Comparison of ENCODE assay signal across 10 mouse cellular contexts in genomic region chr14:86678179-86678780, GRCm38 (mm10).
DNase-seq lines count a peak whose midpoint lies in the region; ATAC-seq and TF ChIP-seq lines count a peak whose summit lies in the region.
"Had no signal": no experiment of that assay in that cellular context is flagged by ENCODE, and none has a peak within 500 bp of the region (broad histone marks: within the 10 kb centered on the region; RNA-seq: fewer than 3 reads in every experiment).

No protein-coding gene starts in this region.

- no peaks in the 10 kb centered on the region for H3K9me3 ChIP-seq in forebrain, embryonic 11.5 days (ENCODE audit: control insufficient read depth, low read length)
- H3K9me3 ChIP-seq in forebrain, embryonic 10.5 days: no peaks in the 10 kb centered on the region
- H3K9me3 ChIP-seq in midbrain, postnatal 0 days (ENCODE audit: low read length): no peaks in the 10 kb centered on the region
- H3K9me3 ChIP-seq: liver, embryonic 13.5 days had no signal

- 63% methylated on average over 5 of the region's 5 CpGs for WGBS in forebrain, embryonic 11.5 days
- WGBS in forebrain, embryonic 10.5 days: 67% methylated on average over 5 of the region's 5 CpGs
- WGBS in midbrain, postnatal 0 days: 41% methylated on average over 5 of the region's 5 CpGs

- H3K4me1 ChIP-seq in forebrain, embryonic 11.5 days (replicated peaks; ENCODE audit: control insufficient read depth, insufficient read depth, low read length): peaks cover 4% of the 10 kb centered on the region; the same call in 1 of the 2 replicates
- H3K4me1 ChIP-seq in forebrain, embryonic 10.5 days: peaks cover 11% of the 10 kb centered on the region
- no peaks in the 10 kb centered on the region for H3K4me1 ChIP-seq in midbrain, postnatal 0 days (ENCODE audit: insufficient read depth, low read length)
- H3K4me1 ChIP-seq: liver, embryonic 13.5 days had no signal

- H3K27ac ChIP-seq in forebrain, embryonic 11.5 days (ENCODE audit: low read depth, low read length): no peak overlapping the region
- H3K27ac ChIP-seq in forebrain, embryonic 10.5 days: no peak overlapping the region
- no peak overlapping the region for H3K27ac ChIP-seq in midbrain, postnatal 0 days (ENCODE audit: low read depth, low read length)
- H3K27ac ChIP-seq: liver, embryonic 13.5 days had no signal

- no peak for DNase-seq in forebrain, embryonic 11.5 days (ENCODE audit: low spot score)
- no peak for DNase-seq in forebrain, embryonic 10.5 days (ENCODE audit: extremely low spot score, low spot score)
- peak; percentile 11 for DNase-seq in lung, postnatal 10 days
- no peak for DNase-seq in lung, postnatal 25 days (ENCODE audit: low spot score)
- DNase-seq in c-Kit-positive CD71-negative TER-119-negative erythroid progenitor cells, embryonic 14.5 days (ENCODE audit: low read depth): peak; percentile 7
- peak; percentile 61 for DNase-seq in midbrain, postnatal 0 days (ENCODE audit: low spot score)
- DNase-seq in layer of hippocampus, postnatal 25 days (ENCODE audit: extremely low spot score in 1 of 2, low spot score in 1 of 2): no peak
- no peak for DNase-seq in cerebellum, adult 9-11 months
- DNase-seq: liver, embryonic 13.5 days; thymus, postnatal 4 days had no signal

- H3K4me3 ChIP-seq in forebrain, embryonic 11.5 days (ENCODE audit: low read depth, low read length): no peak overlapping the region
- no peak overlapping the region for H3K4me3 ChIP-seq in forebrain, embryonic 10.5 days
- H3K4me3 ChIP-seq in midbrain, postnatal 0 days (ENCODE audit: low read depth, low read length): no peak overlapping the region
- H3K4me3 ChIP-seq: liver, embryonic 13.5 days had no signal

- no peaks in the 10 kb centered on the region for H3K36me3 ChIP-seq in forebrain, embryonic 11.5 days (ENCODE audit: control insufficient read depth, insufficient read depth, low read length)
- H3K36me3 ChIP-seq in forebrain, embryonic 10.5 days (replicated peaks): no peaks in the 10 kb centered on the region
- no peaks in the 10 kb centered on the region for H3K36me3 ChIP-seq in midbrain, postnatal 0 days (ENCODE audit: insufficient read depth, low read length)
- H3K36me3 ChIP-seq: liver, embryonic 13.5 days had no signal

- no peak overlapping the region for H3K4me2 ChIP-seq in forebrain, embryonic 11.5 days (ENCODE audit: low read depth, low read length, severe bottlenecking)
- no peak overlapping the region for H3K4me2 ChIP-seq in midbrain, postnatal 0 days (ENCODE audit: low read depth, low read length, poor library complexity, severe bottlenecking)
- H3K4me2 ChIP-seq: liver, embryonic 13.5 days had no signal

- peak; percentile 76 for TF ChIP-seq CTCF in midbrain, postnatal 0 days (IDR thresholded peaks at IDR 0.05)

- no peak overlapping the region for H3K9ac ChIP-seq in forebrain, embryonic 11.5 days (ENCODE audit: low read length)
- H3K9ac ChIP-seq in midbrain, postnatal 0 days (replicated peaks; ENCODE audit: low read length, poor library complexity, severe bottlenecking): no peak overlapping the region
- H3K9ac ChIP-seq: liver, embryonic 13.5 days had no signal

- H3K27me3 ChIP-seq in forebrain, embryonic 11.5 days (ENCODE audit: control insufficient read depth, insufficient read depth, low read length): no peaks in the 10 kb centered on the region
- H3K27me3 ChIP-seq in forebrain, embryonic 10.5 days (ENCODE audit: poor library complexity, severe bottlenecking): no peaks in the 10 kb centered on the region
- H3K27me3 ChIP-seq in midbrain, postnatal 0 days (ENCODE audit: insufficient read depth, low read length): no peaks in the 10 kb centered on the region
- H3K27me3 ChIP-seq: liver, embryonic 13.5 days had no signal

- peak; percentile 56; the same call in 1 of the 2 replicates for ATAC-seq in forebrain, embryonic 11.5 days (replicated peaks; ENCODE audit: low FRiP score)
- no peak for ATAC-seq in midbrain, postnatal 0 days (ENCODE audit: low FRiP score)

Comparison
In these comparisons a context has a peak if more than half of its experiments do, and no peak if none do; other contexts are left out.
1. DNase-seq: peak in lung, postnatal 10 days (single experiment), c-Kit-positive CD71-negative TER-119-negative erythroid progenitor cells, embryonic 14.5 days (single experiment) and midbrain, postnatal 0 days (single experiment); none in forebrain, embryonic 11.5 days (single experiment), forebrain, embryonic 10.5 days (single experiment), lung, postnatal 25 days (single experiment), layer of hippocampus, postnatal 25 days (0 of 2) and cerebellum, adult 9-11 months (single experiment).